Mouse (Mus musculus) intestine, postnatal 0 days (tissue): ENCODE measurements at regions not wholly inside any gene's neighbourhood (a gene's known extent, or its start where the extent isn't known, plus 50 kb on each side); places are given as distances from the start of the nearest gene placed in this dataset.

Experiments used
- ATAC-seq: fragments of 200-750 bp; cut with Nextera tagmentation; 2 replicates; pipeline ENCODE4 v1.8.0; 2017; ENCODE audit warnings: mild to moderate bottlenecking, moderate TSS enrichment, moderate library complexity
- H3K27ac ChIP-seq: fragments of 300-500 bp; sonication (generic); 2 replicates; pipeline ENCODE4 v1.5.1; 2014; ENCODE audit warnings: mild to moderate bottlenecking, low read depth, low read length, moderate library complexity
- H3K27me3 ChIP-seq: fragments of 300-500 bp; sonication (generic); replicated peaks from 2 replicates; pipeline ENCODE4 v1.6.1; 2014; ENCODE audit warnings: low read length, mixed read lengths; ENCODE audit not compliant: control insufficient read depth, insufficient read depth
- H3K36me3 ChIP-seq: fragments of 300-500 bp; sonication (generic); 2 replicates; pipeline ENCODE4 v1.6.1; 2014; ENCODE audit warnings: mild to moderate bottlenecking, moderate library complexity; ENCODE audit not compliant: control insufficient read depth, insufficient read depth
- H3K4me1 ChIP-seq: fragments of 300-500 bp; sonication (generic); replicated peaks from 2 replicates; pipeline ENCODE4 v1.6.1; 2014; ENCODE audit warnings: antibody characterized with exemption, low read length, mixed read lengths; ENCODE audit not compliant: control insufficient read depth, insufficient read depth
- H3K4me2 ChIP-seq: fragments of 300-500 bp; sonication (generic); replicated peaks from 2 replicates; pipeline ENCODE4 v1.6.1; 2014; ENCODE audit warnings: low read depth, mild to moderate bottlenecking, moderate library complexity
- H3K4me3 ChIP-seq: fragments of 300-500 bp; sonication (generic); 2 replicates; pipeline ENCODE4 v1.5.1; 2014; ENCODE audit warnings: low read depth, low read length
- H3K9ac ChIP-seq: fragments of 300-500 bp; sonication (generic); 2 replicates; pipeline ENCODE4 v1.6.1; 2014; ENCODE audit warnings: mild to moderate bottlenecking, low read depth, low read length
- H3K9me3 ChIP-seq: fragments of 300-500 bp; sonication (generic); 2 replicates; pipeline ENCODE4 v1.6.1; 2016; ENCODE audit warnings: mixed run types; ENCODE audit not compliant: control insufficient read depth
- CTCF ChIP-seq: sonication (generic); IDR thresholded peaks from 2 replicates; pipeline ENCODE4 v1.5.1; 2016; ENCODE audit warnings: low read depth, mild to moderate bottlenecking, control low read depth, antibody characterized with exemption, moderate library complexity
- WGBS: fragments of 180-500 bp; shearing (Covaris S2); extraction: QIAGEN DNeasy Blood & Tissue Kit; methylation state at CpG from one replicate; pipeline ENCODE4 v1.1.7; 2014; 5-methylcytosine and 5-hydroxymethylcytosine counted together

DNA sequence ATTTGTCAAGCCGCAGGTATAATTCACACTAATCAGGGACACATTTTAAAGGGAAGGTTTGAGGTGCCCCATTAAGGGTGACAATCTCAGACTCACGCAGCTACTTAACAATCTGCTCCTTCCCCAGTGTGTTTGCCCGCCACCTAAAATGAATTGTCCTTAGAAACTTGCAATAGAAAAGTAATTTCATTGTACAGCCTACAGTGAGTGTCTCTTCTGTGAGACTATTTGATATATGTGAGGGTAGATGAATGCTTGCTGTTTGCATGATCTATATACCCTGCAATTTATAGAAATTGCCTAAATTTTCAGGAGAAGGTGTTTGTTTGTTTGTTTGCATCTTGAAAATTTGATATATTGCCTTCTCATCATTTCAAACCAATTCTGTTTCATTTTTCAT is 135.1 kb upstream of the Ogfrl1 start:
- Histone ChIP-seq H3K4me1 (no peaks in the 10 kb centered on the region), H3K4me3 (no peak overlapping the region), H3K27me3 (no peaks in the 10 kb centered on the region), H3K4me2 (no peak overlapping the region), H3K27ac (no peak overlapping the region), H3K36me3 (no peaks in the 10 kb centered on the region), H3K9ac (no peak overlapping the region), H3K9me3 (no peaks in the 10 kb centered on the region)
- 80% methylated on average over 3 of the region's 3 CpGs for WGBS
- no peak for ATAC-seq
- no peak for TF ChIP-seq CTCF

DNA sequence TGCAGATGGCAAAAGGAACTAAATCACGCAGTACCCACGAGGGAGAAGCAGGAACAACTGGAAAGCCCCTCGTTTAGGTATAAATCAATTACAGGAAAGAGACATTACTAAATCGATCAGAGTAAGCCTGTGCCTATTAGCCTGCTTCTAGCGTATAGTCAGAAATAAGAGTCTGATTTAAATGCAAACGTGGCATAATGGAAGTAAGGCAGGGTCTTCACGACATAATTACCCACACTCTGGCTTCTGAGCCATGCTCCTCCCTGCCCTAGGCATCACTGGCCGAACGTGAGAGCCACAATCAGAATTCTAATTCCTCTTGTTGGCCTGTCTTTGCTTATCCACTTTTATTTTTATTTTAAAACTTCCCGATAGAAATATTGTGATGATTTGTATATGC is 139.0 kb upstream of the Ogfrl1 start:
- ATAC-seq: no peak
- 84% methylated on average over 10 of the region's 10 CpGs for WGBS
- TF ChIP-seq CTCF: no peak
- Histone ChIP-seq H3K27me3 (no peaks in the 10 kb centered on the region), H3K27ac (no peak overlapping the region), H3K36me3 (no peaks in the 10 kb centered on the region), H3K9ac (no peak overlapping the region), H3K4me3 (no peak overlapping the region), H3K4me2 (no peak overlapping the region), H3K4me1 (no peaks in the 10 kb centered on the region), H3K9me3 (no peaks in the 10 kb centered on the region)

DNA sequence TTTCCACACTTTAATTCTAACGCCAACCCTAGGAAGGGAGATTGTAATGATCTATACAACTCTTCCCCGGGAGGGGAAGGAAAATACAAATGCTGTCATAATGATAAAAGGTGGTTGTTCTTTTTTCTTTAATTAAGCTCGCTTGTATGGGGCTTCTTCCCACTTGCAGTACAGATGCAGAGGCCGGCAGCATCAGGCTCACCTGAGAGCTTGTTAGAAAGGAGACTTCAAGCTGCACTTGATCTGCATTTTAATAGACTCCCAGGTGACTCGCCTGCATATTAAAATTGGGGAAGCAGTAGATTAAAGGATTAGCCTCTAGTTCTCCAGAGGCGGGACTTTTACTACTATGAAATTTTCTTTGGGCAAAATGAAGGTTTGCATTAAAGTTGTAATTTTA is 140.8 kb upstream of the Ogfrl1 start:
- TF ChIP-seq CTCF: no peak
- Histone ChIP-seq H3K27me3 (no peaks in the 10 kb centered on the region), H3K27ac (no peak overlapping the region), H3K4me3 (no peak overlapping the region), H3K36me3 (no peaks in the 10 kb centered on the region), H3K9ac (no peak overlapping the region), H3K4me1 (no peaks in the 10 kb centered on the region), H3K4me2 (no peak overlapping the region), H3K9me3 (no peaks in the 10 kb centered on the region)
- WGBS: 60% methylated on average over 6 of the region's 6 CpGs
- ATAC-seq: no peak

GRCm38 (mm10) chr1:23540594-23540993 is 143.0 kb upstream of the Ogfrl1 start:
- H3K4me3 ChIP-seq: no peak overlapping the region
- H3K9me3 ChIP-seq: no peaks in the 10 kb centered on the region
- H3K27ac ChIP-seq: no peak overlapping the region
- H3K27me3 ChIP-seq: no peaks in the 10 kb centered on the region
- no peak overlapping the region for H3K4me2 ChIP-seq
- H3K36me3 ChIP-seq: no peaks in the 10 kb centered on the region
- H3K4me1 ChIP-seq: no peaks in the 10 kb centered on the region
- H3K9ac ChIP-seq: no peak overlapping the region
- TF ChIP-seq CTCF: no peak
- WGBS: 83% methylated on average over 7 of the region's 7 CpGs
- no peak for ATAC-seq

GRCm38 (mm10) chr1:23555794-23556193 is 158.2 kb upstream of the Ogfrl1 start:
- H3K9ac ChIP-seq: no peak overlapping the region
- no peaks in the 10 kb centered on the region for H3K4me1 ChIP-seq
- H3K4me2 ChIP-seq: no peak overlapping the region
- 78% methylated on average over 3 of the region's 3 CpGs for WGBS
- no peaks in the 10 kb centered on the region for H3K9me3 ChIP-seq
- no peaks in the 10 kb centered on the region for H3K36me3 ChIP-seq
- H3K27me3 ChIP-seq: no peaks in the 10 kb centered on the region
- H3K4me3 ChIP-seq: no peak overlapping the region
- H3K27ac ChIP-seq: no peak overlapping the region
- no peak for TF ChIP-seq CTCF
- no peak for ATAC-seq

GRCm38 (mm10) chr1:23568106-23568505 is 170.5 kb upstream of the Ogfrl1 start:
- Histone ChIP-seq H3K4me1 (no peaks in the 10 kb centered on the region), H3K9ac (no peak overlapping the region), H3K4me2 (no peak overlapping the region), H3K27ac (no peak overlapping the region), H3K9me3 (no peaks in the 10 kb centered on the region), H3K36me3 (no peaks in the 10 kb centered on the region), H3K27me3 (no peaks in the 10 kb centered on the region), H3K4me3 (no peak overlapping the region)
- no peak for TF ChIP-seq CTCF
- ATAC-seq: no peak
- WGBS: 87% methylated on average over 5 of the region's 5 CpGs

- H3K9ac ChIP-seq: no peak overlapping the region
- H3K9me3 ChIP-seq: no peaks in the 10 kb centered on the region
- WGBS: 83% methylated on average over 7 of the region's 7 CpGs
- no peaks in the 10 kb centered on the region for H3K27me3 ChIP-seq
- no peak for ATAC-seq
- H3K4me3 ChIP-seq: no peak overlapping the region
- H3K4me2 ChIP-seq: no peak overlapping the region
- no peaks in the 10 kb centered on the region for H3K36me3 ChIP-seq
- TF ChIP-seq CTCF: no peak
- H3K4me1 ChIP-seq: no peaks in the 10 kb centered on the region
- no peak overlapping the region for H3K27ac ChIP-seq
Observed at GRCm38 (mm10) chr1:23574461-23574860, 176.9 kb upstream of the Ogfrl1 start.
